Comparison of ENCODE assay signal across 11 mouse cellular contexts in genomic region chr10:37250934-37251521, GRCm38 (mm10).
DNase-seq lines count a peak whose midpoint lies in the region; ATAC-seq and TF ChIP-seq lines count a peak whose summit lies in the region.
"Had no signal": no experiment of that assay in that cellular context is flagged by ENCODE, and none has a peak within 500 bp of the region (broad histone marks: within the 10 kb centered on the region; RNA-seq: fewer than 3 reads in every experiment).

No protein-coding gene starts in this region.

- TF ChIP-seq CTCF in brain, embryonic 14.5 days (IDR thresholded peaks at IDR 0.05; ENCODE audit: borderline replicate concordance, extremely low read depth, insufficient read depth, insufficient read length), result no peak

- no peaks in the 10 kb centered on the region for H3K9me3 ChIP-seq in heart, embryonic 12.5 days (replicated peaks)
- no peaks in the 10 kb centered on the region for H3K9me3 ChIP-seq in hindbrain, embryonic 11.5 days (ENCODE audit: control insufficient read depth, low read length)
- no peaks in the 10 kb centered on the region for H3K9me3 ChIP-seq in midbrain, embryonic 14.5 days (ENCODE audit: control insufficient read depth, low read length)

- no peak for TF ChIP-seq POLR2A in brain, embryonic 14.5 days (IDR thresholded peaks at IDR 0.05; ENCODE audit: borderline replicate concordance, extremely low read depth, insufficient read depth, insufficient read length, poor library complexity, severe bottlenecking)

- H3K9ac ChIP-seq in heart, embryonic 12.5 days, result no peak overlapping the region
- no peak overlapping the region for H3K9ac ChIP-seq in hindbrain, embryonic 11.5 days (ENCODE audit: low read depth, low read length)
- no peak overlapping the region for H3K9ac ChIP-seq in midbrain, embryonic 14.5 days (replicated peaks; ENCODE audit: low read length)

- no peak overlapping the region for H3K4me2 ChIP-seq in heart, embryonic 12.5 days
- no peak overlapping the region for H3K4me2 ChIP-seq in hindbrain, embryonic 11.5 days (replicated peaks; ENCODE audit: low read depth, low read length)
- H3K4me2 ChIP-seq in midbrain, embryonic 14.5 days (ENCODE audit: low read length), result no peak overlapping the region
- H3K4me2 ChIP-seq: liver, embryonic 11.5 days had no signal

- no peaks in the 10 kb centered on the region for H3K27me3 ChIP-seq in heart, embryonic 12.5 days (replicated peaks)
- no peaks in the 10 kb centered on the region for H3K27me3 ChIP-seq in hindbrain, embryonic 11.5 days (ENCODE audit: control insufficient read depth, insufficient read depth, low read length)
- no peaks in the 10 kb centered on the region for H3K27me3 ChIP-seq in midbrain, embryonic 14.5 days (ENCODE audit: control insufficient read depth, insufficient read depth, low read length)
- H3K27me3 ChIP-seq: CH12.LX had no signal

- no peak for ATAC-seq in heart, embryonic 12.5 days (ENCODE audit: insufficient number of reproducible peaks, low FRiP score)
- peak; percentile 73 for ATAC-seq in hindbrain, embryonic 11.5 days (ENCODE audit: low FRiP score)
- peak; percentile 71; the same call in 1 of the 2 replicates for ATAC-seq in midbrain, embryonic 14.5 days (ENCODE audit: low FRiP score, low TSS enrichment)

- no peak overlapping the region for H3K4me3 ChIP-seq in heart, embryonic 12.5 days
- H3K4me3 ChIP-seq in hindbrain, embryonic 11.5 days (ENCODE audit: low read depth, low read length), result no peak overlapping the region
- no peak overlapping the region for H3K4me3 ChIP-seq in midbrain, embryonic 14.5 days (replicated peaks; ENCODE audit: low read depth, low read length)

- DNase-seq in heart, adult 18-20 months, result peak; percentile 15 to 33
- DNase-seq in brain, embryonic 14.5 days (ENCODE audit: low read depth), result peak; percentile 79
- peak; percentile 37 for DNase-seq in hindbrain, embryonic 11.5 days (ENCODE audit: low spot score)
- peak; percentile 58 for DNase-seq in midbrain, embryonic 14.5 days
- DNase-seq in spleen, postnatal 10 days (ENCODE audit: low spot score in 2 of 2), result no peak
- DNase-seq in right cerebral cortex, adult 18-20 months, result no peak
- DNase-seq in T-cell, adult 2 months (ENCODE audit: low spot score), result no peak
- DNase-seq: adrenal gland, postnatal 25 days had no signal

- 50% methylated on average over 6 of the region's 6 CpGs for WGBS in heart, embryonic 12.5 days
- WGBS in hindbrain, embryonic 11.5 days, result 56% methylated on average over 6 of the region's 6 CpGs
- 17% methylated on average over 6 of the region's 6 CpGs for WGBS in midbrain, embryonic 14.5 days

- H3K4me1 ChIP-seq in heart, embryonic 12.5 days (replicated peaks), result 0 out of 2 replicates have a peak, but pooled peaks cover 7% of the 10 kb centered on the region
- 0 out of 2 replicates have a peak, but pooled peaks cover 2% of the 10 kb centered on the region for H3K4me1 ChIP-seq in hindbrain, embryonic 11.5 days (replicated peaks; ENCODE audit: control insufficient read depth, insufficient read depth, low read length)
- peaks cover 5% of the 10 kb centered on the region for H3K4me1 ChIP-seq in midbrain, embryonic 14.5 days (ENCODE audit: control insufficient read depth, insufficient read depth, low read length)

- no peaks in the 10 kb centered on the region for H3K36me3 ChIP-seq in heart, embryonic 12.5 days
- no peaks in the 10 kb centered on the region for H3K36me3 ChIP-seq in hindbrain, embryonic 11.5 days (ENCODE audit: control insufficient read depth, insufficient read depth, low read length)
- no peaks in the 10 kb centered on the region for H3K36me3 ChIP-seq in midbrain, embryonic 14.5 days (ENCODE audit: control insufficient read depth, insufficient read depth, low read length)

- H3K27ac ChIP-seq in heart, embryonic 12.5 days (ENCODE audit: poor library complexity, severe bottlenecking), result no peak overlapping the region
- peak overlapping the region; percentile 40 for H3K27ac ChIP-seq in hindbrain, embryonic 11.5 days (ENCODE audit: low read depth, low read length)
- peak overlapping the region; percentile 37; the same call in 1 of the 2 replicates for H3K27ac ChIP-seq in midbrain, embryonic 14.5 days (replicated peaks; ENCODE audit: low read depth, low read length)

Comparison
In these comparisons a context has a peak if more than half of its experiments do, and no peak if none do; other contexts are left out.
1. DNase-seq: peak in heart, adult 18-20 months (2 of 2), brain, embryonic 14.5 days (single experiment), hindbrain, embryonic 11.5 days (single experiment) and midbrain, embryonic 14.5 days (single experiment); none in spleen, postnatal 10 days (0 of 2), right cerebral cortex, adult 18-20 months (single experiment) and T-cell, adult 2 months (single experiment).